Mouse (Mus musculus) liver, embryonic 14 days (tissue): ENCODE data around the gene Dnaja4. TPM values are rescaled to one million over a fixed set of nuclear protein-coding genes. Genes with fewer than 3 reads are reported as not detected.

Source experiments
- polyA plus RNA-seq: library from polyadenylated mRNA; depleted of rRNA; stranded (reverse); fragments of >200 nt; gene quantifications from 2 replicates; pipeline ENCODE4 v1.2.3, GENCODE M21; 2012; rRNA removed

Gene Dnaja4
- polyA plus RNA-seq: 14.3 and 16.6 TPM in 2 replicates

DNA sequence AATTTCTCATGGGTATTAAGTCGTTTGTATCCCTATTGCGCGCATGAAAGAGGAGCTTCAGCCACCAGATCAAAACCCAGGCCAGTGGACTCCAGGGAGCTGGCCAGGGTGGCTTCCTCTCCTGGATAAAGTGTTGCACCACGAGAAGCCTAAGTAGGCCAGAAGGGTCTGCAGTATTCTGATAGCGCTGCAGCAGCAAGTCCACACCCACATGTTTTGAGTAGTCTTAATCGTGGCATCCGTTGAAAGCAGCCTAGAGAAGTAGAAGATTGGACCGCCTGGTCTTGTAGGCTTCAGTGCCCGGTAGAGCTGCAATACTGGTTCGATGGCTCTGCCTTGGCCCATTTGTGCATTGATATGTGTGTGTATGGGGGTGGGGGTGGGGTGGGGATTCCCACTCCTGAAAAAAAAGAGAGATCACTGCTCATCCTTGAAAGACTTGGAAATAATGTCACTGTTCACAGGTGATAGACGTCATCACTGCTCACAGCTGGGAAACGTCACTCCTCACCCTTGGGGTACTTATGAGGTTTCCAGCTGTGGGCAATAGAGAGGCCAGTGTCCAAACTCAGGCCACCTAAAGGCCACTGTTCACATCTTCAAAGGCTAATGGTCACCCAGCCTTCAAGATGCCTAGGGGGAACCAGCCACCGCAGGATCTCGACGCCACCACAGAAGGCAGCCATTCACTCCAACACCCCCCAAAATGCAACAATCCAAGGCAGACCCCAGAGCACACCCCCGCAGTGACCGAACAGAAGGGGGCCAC, at the start of gene Dnaja4:
TSS of gene Dnaja4 (plus strand) at position 556 of the 769 bp plus-strand sequence.

DNA sequence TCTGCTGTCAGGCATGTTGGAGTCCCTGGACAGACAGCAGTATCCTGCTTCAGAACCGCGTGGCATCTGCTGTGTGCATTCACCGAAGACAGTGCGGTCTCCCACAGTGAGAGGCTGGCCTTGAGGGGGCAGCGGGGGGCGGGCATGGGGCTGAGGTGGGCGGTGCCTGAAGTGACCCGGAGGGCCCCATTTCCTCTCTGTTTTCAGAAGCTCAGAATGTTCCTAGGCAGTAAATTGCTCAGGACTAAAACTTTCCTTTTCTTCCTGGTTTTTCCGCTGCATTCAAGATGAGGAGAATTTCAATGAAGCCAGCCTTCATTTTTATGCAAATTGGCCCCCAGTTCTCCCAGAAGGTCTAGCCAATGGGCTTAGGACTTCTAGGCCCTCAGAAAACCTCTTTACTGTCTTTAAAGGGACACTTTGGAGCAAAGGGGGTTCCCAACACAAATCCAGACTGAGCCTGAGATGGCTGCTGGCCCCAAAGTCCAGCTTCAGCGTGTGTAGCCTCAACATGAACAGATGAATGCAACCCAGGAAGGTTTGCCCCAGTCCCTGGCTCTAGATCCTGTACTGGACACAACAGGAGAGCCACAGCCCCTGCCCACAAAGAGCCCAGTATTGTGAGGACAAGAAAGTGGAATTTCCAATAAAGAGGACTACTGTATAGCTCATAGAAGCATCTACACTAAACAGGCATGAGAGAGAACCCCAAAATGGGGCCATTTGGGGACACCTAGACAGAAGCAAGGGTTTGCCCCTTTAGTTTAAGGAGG, 36.9 kb upstream of the Dnaja4 start, which contains the start of gene Acsbg1:
TSS of gene Acsbg1 (minus strand) at position 266 of the 773 bp plus-strand sequence.

DNA sequence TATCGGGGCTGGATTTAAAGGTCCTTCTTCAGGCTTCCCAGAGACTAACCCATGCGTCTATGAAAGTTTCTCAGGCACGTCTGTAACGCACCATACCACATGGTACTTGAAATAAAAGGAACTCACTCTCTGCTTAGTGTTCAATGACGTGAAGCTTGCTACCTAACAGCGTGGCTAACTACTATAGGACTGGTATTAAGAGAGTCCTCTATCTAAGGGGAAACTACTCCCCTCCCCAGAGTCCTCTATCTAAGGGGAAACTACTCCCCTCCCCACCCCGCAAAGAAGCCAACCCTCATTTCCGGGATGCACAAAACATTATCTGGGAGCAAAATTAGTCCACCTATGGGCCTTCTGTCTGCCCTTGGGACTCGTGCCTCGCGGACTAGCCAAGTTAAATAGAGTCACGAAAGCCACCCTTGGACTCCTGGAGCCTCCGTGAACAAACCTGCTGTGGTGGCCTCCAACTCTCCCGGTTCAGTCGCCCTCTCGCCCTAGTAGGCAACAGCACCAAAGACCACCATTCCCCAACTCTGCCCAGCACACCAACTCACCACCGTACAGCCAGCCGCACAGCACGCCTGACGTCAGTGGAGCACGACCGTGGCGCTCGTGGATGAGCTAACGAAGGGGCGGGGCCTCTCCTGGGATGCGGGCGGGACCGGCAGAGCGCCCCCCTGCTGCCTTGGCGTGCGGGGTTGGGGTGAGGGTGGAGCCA, 35.4 kb downstream of the Dnaja4 start, which contains the start of gene Wdr61:
TSS of gene Wdr61 (minus strand) at position 599 of the 718 bp plus-strand sequence.

DNA sequence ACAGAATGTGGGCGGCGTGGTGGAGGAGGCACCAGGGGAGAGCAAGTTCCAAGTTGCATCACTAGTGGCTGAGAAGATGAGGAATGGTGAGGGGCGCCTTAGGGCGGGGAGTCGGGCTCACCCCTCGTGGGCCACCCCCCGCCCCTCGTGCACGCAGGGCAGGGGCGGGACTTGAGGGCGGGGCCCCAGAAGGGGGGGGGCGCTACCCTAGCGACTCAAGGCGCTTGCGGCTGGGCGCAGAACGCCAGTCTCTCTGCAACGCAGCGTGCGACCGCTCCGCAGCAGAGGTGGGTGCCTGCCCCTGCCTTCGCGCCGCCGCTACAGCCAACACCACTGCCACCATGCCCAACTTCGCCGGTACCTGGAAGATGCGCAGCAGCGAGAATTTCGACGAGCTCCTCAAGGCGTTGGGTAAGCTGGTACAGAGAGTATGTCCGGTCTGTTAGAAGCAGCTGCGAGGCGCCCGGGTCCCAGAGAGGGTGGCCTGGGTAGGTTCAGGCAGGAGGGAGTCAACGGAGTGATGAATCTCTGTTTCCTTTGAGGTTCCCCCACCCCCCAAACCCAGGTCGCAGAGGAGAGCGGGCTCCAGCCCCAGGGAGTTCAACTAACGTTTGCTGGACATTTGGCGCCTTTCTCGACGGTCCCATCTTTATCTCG, 66.0 kb downstream of the Dnaja4 start, which contains the start of gene Crabp1:
TSS of gene Crabp1 (plus strand) at position 188 of the 657 bp plus-strand sequence.

Other genes starting within 250 kb of the Dnaja4 start
- gene Dmxl2, start 197.2 kb upstream of the Dnaja4 start, polyA plus RNA-seq: 1.2 TPM in 2 replicates
- gene Sh2d7, start 159.9 kb upstream of the Dnaja4 start, polyA plus RNA-seq: not detected in 2 replicates
- gene Cib2, start 138.7 kb upstream of the Dnaja4 start, polyA plus RNA-seq: 0.80 and 0.99 TPM in 2 replicates
- gene Idh3a, start 112.5 kb upstream of the Dnaja4 start, polyA plus RNA-seq: 39.2 and 48.6 TPM in 2 replicates
- gene Acsbg1, start 37.0 kb upstream of the Dnaja4 start, polyA plus RNA-seq: 0.05 TPM in 2 replicates
- 51.7 and 59.8 TPM in 2 replicates for gene Wdr61, start 35.6 kb downstream of the Dnaja4 start, polyA plus RNA-seq
- 0.55 and 1.2 TPM in 2 replicates for gene Crabp1, start 65.9 kb downstream of the Dnaja4 start, polyA plus RNA-seq
- gene Ireb2, start 164.9 kb downstream of the Dnaja4 start, polyA plus RNA-seq: 10.2 and 12.1 TPM in 2 replicates
- 0.74 and 0.95 TPM in 2 replicates for gene Hykk, start 218.4 kb downstream of the Dnaja4 start, polyA plus RNA-seq